Mouse (Mus musculus) bone marrow, adult 2 months (tissue): Measurements from ENCODE around the gene Krtap5-1.

Experiments used
- CTCF ChIP-seq: fragments of 200-500 bp; IDR thresholded peaks from 2 replicates; pipeline ENCODE4 v1.5.1; 2011; ENCODE audit warnings: low read length, control low read depth; ENCODE audit not compliant: control insufficient read depth, insufficient read depth
- POLR2A ChIP-seq: fragments of 200-500 bp; IDR thresholded peaks from 2 replicates; pipeline ENCODE4 v1.6.1; 2011; ENCODE audit warnings: low read depth, mild to moderate bottlenecking, control low read depth, low read length, borderline replicate concordance; ENCODE audit not compliant: control insufficient read depth

GRCm38 (mm10) chr7:142320906-142321305, 24.0 kb upstream of the Krtap5-1 start:
- TF ChIP-seq CTCF, result no peak
- no peak for TF ChIP-seq POLR2A
